Mouse (Mus musculus) bone marrow, adult 2 months (tissue): ENCODE measurements around the gene Stoml1.

Experiments
- CTCF ChIP-seq: fragments of 200-500 bp; IDR thresholded peaks from 2 replicates; pipeline ENCODE4 v1.5.1; 2011; ENCODE audit warnings: low read length, control low read depth; ENCODE audit not compliant: control insufficient read depth, insufficient read depth
- POLR2A ChIP-seq: fragments of 200-500 bp; IDR thresholded peaks from 2 replicates; pipeline ENCODE4 v1.6.1; 2011; ENCODE audit warnings: low read depth, mild to moderate bottlenecking, control low read depth, low read length, borderline replicate concordance; ENCODE audit not compliant: control insufficient read depth

GRCm38 (mm10) chr9:58272068-58272541 lies 19.1 kb downstream of the Stoml1 start:
- TF ChIP-seq CTCF (no peak), POLR2A (no peak)
